9 mouse cellular contexts compared by ENCODE assay signal in genomic region chr4:49626973-49627372, GRCm38 (mm10). TPM values are rescaled to one million over a fixed set of nuclear protein-coding genes. Genes with fewer than 3 reads are reported as not detected.
DNase-seq lines count a peak whose midpoint lies in the region; ATAC-seq lines count a peak whose summit lies in the region.
"Had no signal": no experiment of that assay in that cellular context is flagged by ENCODE, and none has a peak within 500 bp of the region (broad histone marks: within the 10 kb centered on the region; RNA-seq: fewer than 3 reads in every experiment).

No protein-coding gene starts in this region.

- H3K9ac ChIP-seq in hindbrain, embryonic 14.5 days, result no peak overlapping the region
- H3K9ac ChIP-seq in hindbrain, embryonic 16.5 days (ENCODE audit: low read depth, low read length), result no peak overlapping the region
- H3K9ac ChIP-seq: embryonic facial prominence, embryonic 12.5 days had no signal

- no peaks in the 10 kb centered on the region for H3K27me3 ChIP-seq in hindbrain, embryonic 14.5 days (ENCODE audit: control insufficient read depth, insufficient read depth, low read length)
- H3K27me3 ChIP-seq in hindbrain, embryonic 16.5 days (replicated peaks; ENCODE audit: control insufficient read depth, insufficient read depth, low read length), result no peaks in the 10 kb centered on the region
- H3K27me3 ChIP-seq: embryonic facial prominence, embryonic 12.5 days had no signal

- DNase-seq in hindbrain, embryonic 14.5 days (ENCODE audit: low spot score), result peak; percentile 87
- DNase-seq in adrenal gland, postnatal 10 days, result peak; percentile 78
- peak; percentile 60 for DNase-seq in embryo, embryonic 9.5 days (ENCODE audit: extremely low spot score)
- DNase-seq in heart, postnatal 36 days, result peak; percentile 73 to 84
- DNase-seq in left cerebral cortex, postnatal 10 days (ENCODE audit: extremely low spot score in 1 of 2, low spot score in 2 of 2), result peak; percentile 71 to 80
- peak; percentile 56 to 73 for DNase-seq in natural killer cell, adult 2 months (ENCODE audit: low spot score in 2 of 2)
- peak; percentile 86 for DNase-seq in testis, postnatal 10 days (ENCODE audit: low spot score)

- no peak for ATAC-seq in hindbrain, embryonic 14.5 days (ENCODE audit: low FRiP score)
- ATAC-seq in hindbrain, embryonic 16.5 days, result no peak

- no peaks in the 10 kb centered on the region for H3K36me3 ChIP-seq in hindbrain, embryonic 14.5 days (replicated peaks; ENCODE audit: control insufficient read depth, insufficient read depth)
- H3K36me3 ChIP-seq in hindbrain, embryonic 16.5 days (ENCODE audit: control insufficient read depth, insufficient read depth, low read length), result no peaks in the 10 kb centered on the region
- H3K36me3 ChIP-seq: embryonic facial prominence, embryonic 12.5 days had no signal

- H3K4me1 ChIP-seq in hindbrain, embryonic 14.5 days (replicated peaks; ENCODE audit: control insufficient read depth, insufficient read depth, low read length), result no peaks in the 10 kb centered on the region
- H3K4me1 ChIP-seq in hindbrain, embryonic 16.5 days (ENCODE audit: control insufficient read depth, insufficient read depth, low read depth, low read length), result no peaks in the 10 kb centered on the region
- H3K4me1 ChIP-seq: embryonic facial prominence, embryonic 12.5 days had no signal

- H3K27ac ChIP-seq in hindbrain, embryonic 14.5 days, result no peak overlapping the region
- no peak overlapping the region for H3K27ac ChIP-seq in hindbrain, embryonic 16.5 days (ENCODE audit: low read depth, low read length)
- H3K27ac ChIP-seq: embryonic facial prominence, embryonic 12.5 days had no signal

- intact Hi-C loops in heart, postnatal 36 days (cut with DNase I), result loop anchor here (1.0 to 5.0 kb wide), 3 partner anchors 30 to 60 kb away; partner anchors contain the start of gene Tmem246
- intact Hi-C loops in left cerebral cortex, postnatal 10 days (cut with DNase I), result loop anchor here (1.0 to 5.0 kb wide), 3 partner anchors 60 to 936 kb away; partner anchors contain the start of genes Mrpl50 and Zfp189

- no peak overlapping the region for H3K4me2 ChIP-seq in hindbrain, embryonic 14.5 days (replicated peaks)
- no peak overlapping the region for H3K4me2 ChIP-seq in hindbrain, embryonic 16.5 days (ENCODE audit: low read length)
- H3K4me2 ChIP-seq: embryonic facial prominence, embryonic 12.5 days had no signal

- no peaks in the 10 kb centered on the region for H3K9me3 ChIP-seq in hindbrain, embryonic 14.5 days (ENCODE audit: control insufficient read depth, low read length)
- no peaks in the 10 kb centered on the region for H3K9me3 ChIP-seq in hindbrain, embryonic 16.5 days (ENCODE audit: control insufficient read depth, low read length)
- H3K9me3 ChIP-seq: embryonic facial prominence, embryonic 12.5 days had no signal

- no peak overlapping the region for H3K4me3 ChIP-seq in hindbrain, embryonic 14.5 days (replicated peaks; ENCODE audit: low read length)
- no peak overlapping the region for H3K4me3 ChIP-seq in hindbrain, embryonic 16.5 days (ENCODE audit: low read length)
- H3K4me3 ChIP-seq: embryonic facial prominence, embryonic 12.5 days had no signal

- WGBS in hindbrain, embryonic 14.5 days, result 4% methylated on average over 3 of the region's 3 CpGs
- 1% methylated on average over 3 of the region's 3 CpGs for WGBS in hindbrain, embryonic 16.5 days

RNA-seq across cellular contexts. Expression of gene Rnf20, which starts 4.8 kb away (rescaled TPM):
- polyA plus RNA-seq in hindbrain, embryonic 14.5 days (2014; fragmentation: Nextera tagmentation; extraction: Ambion mirVana), result 63.9 and 65.7 TPM in 2 replicates
- polyA plus RNA-seq in hindbrain, embryonic 16.5 days (2015; fragmentation: Nextera tagmentation; extraction: Ambion mirVana), result 41.8 and 41.9 TPM in 2 replicates
- 10 to 100 TPM; 39.8 to 46.0 TPM for total RNA-seq in adrenal gland, postnatal 10 days (2021)
- 10 to 100 TPM; 30.7 to 39.3 TPM for total RNA-seq in heart, postnatal 36 days (2021)
- 10 to 100 TPM; 70.9 to 73.0 TPM for total RNA-seq in left cerebral cortex, postnatal 10 days (2021)

RNA-seq across cellular contexts. Expression of gene Tmem246, which starts 29.3 kb away (rescaled TPM):
- 116 and 136 TPM in 2 replicates for polyA plus RNA-seq in hindbrain, embryonic 14.5 days (2014; fragmentation: Nextera tagmentation; extraction: Ambion mirVana)
- polyA plus RNA-seq in hindbrain, embryonic 16.5 days (2015; fragmentation: Nextera tagmentation; extraction: Ambion mirVana), result 142 and 156 TPM in 2 replicates
- 10 to 100 TPM; 14.6 to 18.7 TPM for total RNA-seq in adrenal gland, postnatal 10 days (2021)
- total RNA-seq in heart, postnatal 36 days (2021), result 10 to 100 TPM; 44.5 to 47.1 TPM
- 10 to 100 TPM; 78.8 to 80.6 TPM for total RNA-seq in left cerebral cortex, postnatal 10 days (2021)

RNA-seq across cellular contexts. Expression of gene Ppp3r2, which starts 54.9 kb away (rescaled TPM):
- 0.51 and 0.59 TPM in 2 replicates for polyA plus RNA-seq in hindbrain, embryonic 14.5 days (2014; fragmentation: Nextera tagmentation; extraction: Ambion mirVana)
- 0.41 and 0.53 TPM in 2 replicates for polyA plus RNA-seq in hindbrain, embryonic 16.5 days (2015; fragmentation: Nextera tagmentation; extraction: Ambion mirVana)
- not detected for total RNA-seq in adrenal gland, postnatal 10 days (2021)
- total RNA-seq in heart, postnatal 36 days (2021), result not detected
- total RNA-seq in left cerebral cortex, postnatal 10 days (2021), result 1 to 10 TPM in 1 of 2 experiments, under 1 TPM in 1; 0.79 to 1.8 TPM
